Mouse (Mus musculus): ENCODE measurements at regions not wholly inside any gene's neighbourhood (a gene's known extent, or its start where the extent isn't known, plus 50 kb on each side); places are given as distances from the start of the nearest gene placed in this dataset.

DNA sequence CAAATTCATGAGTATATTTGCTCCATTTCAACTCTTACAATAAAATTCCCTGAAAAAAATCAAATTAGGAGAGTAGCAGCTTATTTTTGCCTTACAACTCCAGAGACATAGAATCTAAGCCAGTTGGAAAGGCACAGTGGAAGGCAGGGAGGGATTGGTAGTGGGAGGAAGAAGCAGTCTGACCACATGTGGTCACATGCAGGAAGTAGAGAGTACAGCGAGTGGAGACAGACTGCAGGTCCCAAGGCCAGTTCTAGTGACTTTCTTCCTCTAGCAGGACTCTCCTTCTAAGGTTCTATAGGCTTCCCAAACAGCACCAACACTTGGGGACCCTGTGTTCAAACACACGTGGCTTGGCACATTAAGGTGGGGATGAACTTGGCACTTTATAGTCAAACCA is 245.6 kb upstream of the Adgrl4 start:
- DNase-seq = no peak

DNA sequence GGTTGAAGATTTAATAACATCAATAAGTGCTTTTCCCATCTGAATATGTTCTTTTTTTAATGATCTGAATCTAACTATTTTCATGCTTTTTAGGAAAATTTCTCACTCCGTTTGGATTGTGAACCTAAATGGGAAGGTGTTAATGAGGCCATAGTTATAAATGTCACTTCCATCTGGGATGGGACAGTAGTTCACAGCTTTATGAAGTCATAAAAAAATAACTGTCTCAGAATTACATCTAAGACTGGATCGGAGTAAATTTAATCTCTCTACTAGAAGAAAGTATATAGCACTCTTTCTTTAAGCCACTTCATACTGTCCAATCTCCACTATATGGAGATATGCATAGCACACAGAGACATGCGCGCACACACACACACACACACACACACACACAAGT is 226.7 kb upstream of the Adgrl4 start:
- no peak for DNase-seq

DNA sequence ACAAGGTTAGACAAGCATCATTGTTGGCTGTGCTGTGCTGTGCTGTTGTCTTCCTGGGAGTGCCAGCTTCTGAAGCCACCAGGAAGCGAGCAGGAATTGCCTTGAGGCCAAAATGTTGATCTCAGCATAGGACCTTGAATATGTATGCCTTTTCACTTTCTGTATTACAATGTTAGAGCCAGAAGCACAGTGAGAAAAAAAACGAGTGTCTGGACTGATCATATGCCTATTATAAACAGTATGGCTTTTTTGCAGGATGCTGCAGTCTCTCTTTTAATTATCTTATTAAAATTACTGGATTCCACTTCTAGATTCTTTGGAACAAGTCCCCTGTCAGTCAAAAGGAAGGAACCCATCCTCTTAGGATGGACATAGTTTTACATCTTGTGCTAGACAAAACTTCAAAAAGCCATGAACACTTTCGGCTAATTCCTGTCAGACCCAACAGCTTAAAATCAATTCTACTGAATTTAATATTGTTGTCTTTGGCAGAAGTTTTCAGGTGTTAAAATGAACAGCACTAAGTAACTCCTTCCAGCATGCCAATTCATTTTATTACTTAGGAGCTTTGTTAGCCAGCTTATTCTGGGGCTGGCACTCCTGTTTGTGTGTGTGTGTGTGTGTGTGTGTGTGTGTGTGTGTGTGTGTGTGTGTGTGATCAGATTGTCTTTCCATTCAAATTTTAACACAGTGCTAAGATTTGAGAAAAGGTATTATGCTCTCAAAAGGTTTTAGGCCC is 220.8 kb upstream of the Adgrl4 start:
- DNase-seq = no peak

DNA sequence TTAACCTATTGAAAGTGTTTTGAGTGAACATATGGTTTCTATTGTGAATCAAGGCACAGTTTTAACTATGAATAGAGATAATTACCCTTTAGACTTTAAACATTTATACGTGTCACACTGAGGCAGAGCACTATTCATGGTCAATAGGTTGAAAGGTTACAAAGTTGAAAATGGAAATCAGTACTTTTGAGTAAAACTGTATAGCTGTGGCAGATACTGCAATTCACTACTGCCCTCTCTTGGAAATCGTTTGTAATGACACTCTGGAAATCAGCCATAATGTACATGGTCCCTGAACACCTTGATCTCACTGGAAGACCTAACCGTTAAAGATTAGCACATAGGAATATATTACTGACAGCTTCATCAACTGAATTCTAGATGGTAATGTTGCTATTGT is 215.3 kb upstream of the Adgrl4 start:
- DNase-seq = no peak

DNA sequence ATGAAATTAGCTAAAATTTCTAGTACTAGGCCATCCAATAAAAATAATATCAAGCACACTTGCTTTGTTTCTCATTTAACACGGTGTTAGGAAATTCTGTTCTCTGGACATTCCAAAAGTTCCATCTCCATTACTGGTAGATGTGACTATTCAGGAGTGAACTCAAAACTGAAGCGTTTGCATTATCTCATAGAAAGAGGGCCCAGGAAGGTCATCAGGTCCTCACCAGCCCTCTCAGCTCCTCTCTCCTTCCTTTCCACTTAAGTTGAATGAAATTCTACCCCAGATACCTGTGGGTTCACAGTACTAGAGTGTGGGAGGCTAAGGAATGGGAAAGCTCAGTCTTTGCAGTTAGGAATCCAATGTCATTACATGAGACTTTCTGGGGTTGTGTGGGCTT is 185.2 kb upstream of the Adgrl4 start:
- no peak for DNase-seq

GRCm38 (mm10) chr3:151262821-151263220 is 174.9 kb upstream of the Adgrl4 start:
- no peak for DNase-seq

DNA sequence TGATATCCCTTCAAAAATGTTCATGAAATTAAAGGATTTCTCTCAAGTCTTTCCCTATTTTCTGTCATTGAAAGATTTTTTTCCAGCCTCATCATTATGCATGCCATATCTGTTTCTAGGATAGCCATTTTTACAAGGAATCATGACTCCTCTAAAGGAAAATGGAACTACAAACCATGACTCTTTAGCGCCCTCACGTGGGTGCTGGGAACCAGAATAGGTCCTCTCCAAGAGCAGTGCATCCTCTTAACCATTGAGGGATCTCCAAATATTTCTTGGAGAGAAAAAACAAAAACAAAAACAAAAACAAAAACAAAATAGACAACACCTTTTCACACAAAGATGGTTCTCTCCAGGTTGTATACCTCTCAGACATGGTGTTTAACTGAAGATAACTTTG is 172.0 kb upstream of the Adgrl4 start:
- no peak for DNase-seq

- DNase-seq = no peak
Measured at GRCm38 (mm10) chr3:151269514-151269913, 168.2 kb upstream of the Adgrl4 start.

DNA sequence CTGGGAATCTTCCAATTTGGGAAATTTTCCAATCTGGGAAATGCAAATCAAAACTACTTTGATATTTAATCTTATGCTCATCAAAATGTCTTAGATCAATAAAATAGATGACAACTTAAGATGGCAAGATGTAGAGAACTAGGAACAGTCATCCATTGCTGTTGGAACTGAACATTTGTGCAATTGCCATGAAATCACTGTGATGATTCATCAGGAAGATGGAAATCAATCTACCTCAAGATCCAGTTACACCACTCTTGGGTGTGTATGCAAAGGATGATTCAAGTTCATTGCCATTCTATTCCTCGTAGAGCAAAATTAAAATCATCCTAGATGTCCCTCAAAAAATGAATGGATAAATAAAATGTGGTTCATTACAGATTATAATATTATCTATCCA is 153.9 kb upstream of the Adgrl4 start:
- DNase-seq = no peak

DNA sequence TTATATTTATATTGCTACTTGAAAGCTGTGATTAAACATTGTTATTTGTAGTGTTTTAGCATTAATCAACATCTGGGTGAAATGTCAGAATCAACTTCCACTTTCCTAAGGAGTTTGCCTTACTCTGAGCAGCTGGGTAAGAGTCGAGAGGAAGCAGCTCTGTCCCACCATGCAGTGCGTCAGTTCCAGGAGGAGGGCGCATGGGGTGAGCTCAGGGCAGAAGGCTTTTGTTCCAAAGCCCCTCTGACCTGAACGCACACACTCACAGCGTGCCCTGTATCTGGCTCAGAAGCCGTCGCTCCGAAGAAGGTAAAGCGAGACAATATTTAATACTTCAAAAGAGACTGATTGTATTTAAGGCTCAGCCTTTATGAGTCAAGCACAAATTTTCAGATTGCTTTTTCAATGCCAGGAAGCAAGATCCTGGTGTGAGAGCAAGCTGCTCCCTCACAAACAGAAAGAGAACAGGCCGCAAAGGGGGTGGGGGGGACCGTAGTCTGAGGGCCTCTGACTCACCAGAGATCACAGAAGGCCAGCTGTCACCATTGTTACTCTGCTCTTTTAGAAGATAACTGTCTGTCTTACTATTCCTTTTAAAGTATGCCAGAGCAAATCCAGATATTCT is 143.6 kb upstream of the Adgrl4 start:
- DNase-seq = peak; percentile 19 to 33

- no peak for DNase-seq
Measured at GRCm38 (mm10) chr3:151294606-151295005, 143.1 kb upstream of the Adgrl4 start.

DNA sequence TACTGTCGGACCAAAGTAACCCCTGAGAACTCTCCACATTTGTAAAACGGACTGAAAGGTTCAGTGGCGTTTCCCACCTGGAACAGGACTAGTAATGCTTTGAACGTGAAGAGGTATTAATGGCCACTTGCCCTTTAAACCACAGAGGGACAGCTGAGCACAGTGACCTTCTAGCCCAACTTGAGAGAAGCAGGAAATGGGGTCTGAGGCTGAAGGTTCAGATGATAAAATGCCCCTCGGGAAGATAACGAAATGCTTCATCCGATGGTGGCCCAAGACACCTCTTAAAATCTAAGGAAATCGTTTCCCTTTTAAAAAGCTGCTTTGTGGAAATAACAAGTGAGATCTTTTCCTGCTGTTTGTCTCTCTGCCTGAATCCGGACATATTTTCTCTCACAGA is 142.7 kb upstream of the Adgrl4 start:
- peak in 1 of 2 experiments; percentile 17 for DNase-seq

GRCm38 (mm10) chr3:151298325-151298724 is 139.4 kb upstream of the Adgrl4 start:
- peak; percentile 25 to 70 for DNase-seq

GRCm38 (mm10) chr3:151305402-151305801 is 132.3 kb upstream of the Adgrl4 start:
- DNase-seq = no peak

DNA sequence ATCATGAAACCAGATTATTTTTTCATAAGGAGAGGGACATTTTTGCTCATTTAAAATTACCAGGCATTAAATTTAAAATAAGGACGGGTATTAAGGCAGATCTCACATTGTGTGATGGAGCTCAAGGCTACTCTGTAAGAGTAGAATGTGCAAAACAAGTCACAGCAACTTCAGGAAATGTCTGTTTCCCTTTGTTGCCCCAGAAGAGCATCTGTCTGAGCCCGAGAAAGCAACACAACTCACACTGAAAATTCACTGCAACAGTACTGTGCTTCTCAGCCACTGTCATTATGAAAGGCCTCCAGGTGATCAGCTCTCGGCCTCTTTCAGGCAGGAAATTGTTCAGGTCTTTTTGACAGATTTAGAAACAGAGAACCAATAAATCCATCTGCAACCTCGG is 129.7 kb upstream of the Adgrl4 start:
- DNase-seq = no peak

GRCm38 (mm10) chr3:151323835-151324234 is 113.9 kb upstream of the Adgrl4 start:
- DNase-seq = peak; percentile 22 to 41

- no peak for DNase-seq
Measured at GRCm38 (mm10) chr3:151329801-151330200, 107.9 kb upstream of the Adgrl4 start.

DNA sequence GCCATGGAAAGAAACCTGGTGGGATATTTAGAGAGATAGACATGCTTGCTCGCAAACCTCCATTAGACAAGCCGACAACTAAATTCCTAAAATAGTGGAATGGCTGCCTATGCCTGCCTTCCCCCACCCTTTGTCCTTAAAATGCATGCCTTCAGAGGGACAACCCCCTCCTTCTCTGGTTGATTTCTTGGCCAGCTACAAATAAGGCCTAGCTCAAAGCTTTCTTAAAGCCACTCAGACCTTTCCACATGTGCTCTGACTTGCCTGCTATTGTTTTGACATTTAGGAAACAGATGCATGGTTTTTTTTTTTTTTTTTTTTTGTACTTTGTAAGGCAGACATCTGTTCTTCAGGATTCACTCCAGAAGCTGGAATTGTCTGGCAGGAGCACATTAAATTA is 105.8 kb upstream of the Adgrl4 start:
- no peak for DNase-seq

- no peak for DNase-seq
Measured at GRCm38 (mm10) chr3:151332317-151332687, 105.4 kb upstream of the Adgrl4 start.

- DNase-seq = no peak
Measured at GRCm38 (mm10) chr3:151332688-151333452, 104.8 kb upstream of the Adgrl4 start.

DNA sequence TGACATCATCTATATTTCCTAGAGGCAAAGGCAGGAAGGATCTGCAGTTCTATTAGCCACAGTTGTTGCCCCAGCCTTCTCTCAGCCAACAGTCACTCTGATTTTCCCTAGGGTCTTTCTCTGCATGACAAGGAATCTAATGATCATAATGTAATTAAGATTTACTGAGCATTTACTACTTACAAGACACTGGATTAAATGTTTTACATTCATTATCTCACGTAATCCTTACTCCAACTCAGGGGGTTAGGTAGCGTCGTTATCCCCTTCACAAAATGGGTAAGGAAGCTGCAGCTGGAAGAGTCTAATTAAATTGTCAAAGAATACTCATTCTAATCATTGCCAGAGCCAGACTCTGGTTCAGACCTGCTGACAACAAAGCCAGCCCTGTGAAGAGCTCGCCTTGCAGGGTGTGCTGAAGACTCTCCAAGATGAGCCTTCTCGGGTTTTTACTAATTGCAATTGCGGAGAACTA is 103.8 kb upstream of the Adgrl4 start:
- DNase-seq = no peak

GRCm38 (mm10) chr3:151351481-151352090 is 86.1 kb upstream of the Adgrl4 start:
- DNase-seq = peak in 1 of 2 experiments; percentile 4

DNA sequence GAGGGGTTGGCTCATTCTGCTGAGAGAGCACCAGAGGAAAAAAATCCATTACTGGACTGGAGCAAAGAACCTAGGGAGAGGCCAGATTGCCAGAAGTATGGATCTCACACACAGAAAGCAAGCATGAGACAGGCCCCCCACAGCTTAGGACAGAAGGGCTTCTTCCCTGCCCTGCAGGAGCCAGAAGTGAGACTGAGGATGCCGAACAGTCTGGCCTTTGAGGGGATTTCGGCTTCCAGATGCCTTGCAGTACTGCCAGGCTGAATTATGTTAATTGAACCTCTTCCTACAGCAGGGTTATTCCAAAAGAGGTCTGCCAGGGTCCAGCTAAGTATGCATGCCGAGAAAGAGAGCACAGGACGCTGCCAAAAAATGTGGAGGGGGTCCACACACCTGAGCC is 71.4 kb upstream of the Adgrl4 start:
- no peak for DNase-seq
